Mouse (Mus musculus) hindbrain, postnatal 0 days (tissue): ENCODE data around the gene Olfr1322. TPM values are rescaled to one million over a fixed set of nuclear protein-coding genes. Genes with fewer than 3 reads are reported as not detected.

Source experiments
- ATAC-seq: fragments of 200-750 bp; cut with Nextera tagmentation; 2 replicates; pipeline ENCODE4 v1.8.0; 2017; ENCODE audit warnings: mild to moderate bottlenecking, moderate TSS enrichment, moderate library complexity
- DNase-seq: peaks from one replicate; pipeline ENCODE4 v3.0.0-alpha.2; 2015; ENCODE audit warnings: low spot score
- H3K27ac ChIP-seq: fragments of 300-500 bp; sonication (generic); 2 replicates; pipeline ENCODE4 v1.5.1; 2014; ENCODE audit warnings: mild to moderate bottlenecking
- H3K27me3 ChIP-seq: fragments of 300-500 bp; sonication (generic); 2 replicates; pipeline ENCODE4 v1.6.1; 2014; ENCODE audit warnings: low read length, mixed read lengths; ENCODE audit not compliant: insufficient read depth
- H3K36me3 ChIP-seq: fragments of 300-500 bp; sonication (generic); 2 replicates; pipeline ENCODE4 v1.6.1; 2014; ENCODE audit warnings: low read length, mixed read lengths; ENCODE audit not compliant: insufficient read depth
- H3K4me1 ChIP-seq: fragments of 300-500 bp; sonication (generic); 2 replicates; pipeline ENCODE4 v1.6.1; 2014; ENCODE audit warnings: antibody characterized with exemption, low read length, mixed read lengths; ENCODE audit not compliant: insufficient read depth
- H3K4me2 ChIP-seq: fragments of 300-500 bp; sonication (generic); 2 replicates; pipeline ENCODE4 v1.6.1; 2014; ENCODE audit warnings: low read depth, mild to moderate bottlenecking, low read length, moderate library complexity, mixed read lengths
- H3K4me3 ChIP-seq: fragments of 300-500 bp; sonication (generic); 2 replicates; pipeline ENCODE4 v1.5.1; 2014; ENCODE audit warnings: low read length
- H3K9ac ChIP-seq: fragments of 300-500 bp; sonication (generic); replicated peaks from 2 replicates; pipeline ENCODE4 v1.6.1; 2014; ENCODE audit warnings: mild to moderate bottlenecking, low read length, moderate library complexity, mixed read lengths
- H3K9me3 ChIP-seq: fragments of 300-500 bp; sonication (generic); 2 replicates; pipeline ENCODE4 v1.6.1; 2016; ENCODE audit warnings: low read length, mixed read lengths
- CTCF ChIP-seq: IDR thresholded peaks from 2 replicates; pipeline ENCODE4 v1.5.1; 2016; ENCODE audit warnings: antibody characterized with exemption, control low read depth, low read depth
- WGBS: fragments of 180-500 bp; shearing (Covaris S2); extraction: QIAGEN DNeasy Blood & Tissue Kit; methylation state at CpG from one replicate; pipeline ENCODE4 v1.1.7; 2014; 5-methylcytosine and 5-hydroxymethylcytosine counted together
- polyA plus RNA-seq: library from polyadenylated mRNA; unstranded; fragments of >200 nt; fragmentation: Nextera tagmentation; extraction: Ambion mirVana; gene quantifications from 2 replicates; pipeline ENCODE4 v1.2.1, GENCODE M21; 2015
- total RNA-seq: library from RNA; depleted of rRNA; stranded (reverse); fragments of >200 nt; gene quantifications from 2 replicates; pipeline ENCODE4 v1.2.3, GENCODE M21; 2014; rRNA removed

The Olfr1322 gene
- not detected in 2 replicates for total RNA-seq
- not detected in 2 replicates for polyA plus RNA-seq

DNA sequence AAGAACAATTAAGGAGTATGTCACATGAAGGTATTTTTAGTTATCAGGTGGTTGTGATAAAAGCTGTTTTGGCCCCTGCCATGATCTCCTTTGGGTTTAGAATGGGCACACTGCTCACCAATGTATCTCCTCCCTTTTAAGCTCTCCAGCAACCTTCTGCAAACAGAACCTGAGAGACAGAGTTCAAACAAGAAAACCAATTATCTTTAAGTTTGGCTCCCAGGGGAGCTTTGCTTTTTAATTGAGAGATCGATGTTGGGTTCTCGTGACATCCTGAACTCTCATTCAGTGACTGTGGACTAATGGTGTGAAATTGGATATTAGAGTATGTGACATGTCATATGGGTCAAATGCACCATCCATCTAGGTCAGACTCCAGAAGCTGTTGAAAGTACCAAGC is at the start of gene Olfr1322:
Gene Olfr1322 (minus strand): TSS at position 101 of the 400 bp plus-strand sequence.
- Histone ChIP-seq H3K4me1 (no peaks in the 10 kb centered on the region), H3K9ac (no peak within 1 kb of the TSS), H3K27ac (no peak within 1 kb of the TSS), H3K4me2 (no peak within 1 kb of the TSS), H3K27me3 (no peaks in the 10 kb centered on the region), H3K4me3 (no peak within 1 kb of the TSS), H3K9me3 (no peaks in the 10 kb centered on the region), H3K36me3 (no peaks in the 10 kb centered on the region)
- WGBS: 86% methylated on average over 2 of the region's 2 CpGs
- ATAC-seq (no peak), DNase-seq (no peak)
- no peak for TF ChIP-seq CTCF

DNA sequence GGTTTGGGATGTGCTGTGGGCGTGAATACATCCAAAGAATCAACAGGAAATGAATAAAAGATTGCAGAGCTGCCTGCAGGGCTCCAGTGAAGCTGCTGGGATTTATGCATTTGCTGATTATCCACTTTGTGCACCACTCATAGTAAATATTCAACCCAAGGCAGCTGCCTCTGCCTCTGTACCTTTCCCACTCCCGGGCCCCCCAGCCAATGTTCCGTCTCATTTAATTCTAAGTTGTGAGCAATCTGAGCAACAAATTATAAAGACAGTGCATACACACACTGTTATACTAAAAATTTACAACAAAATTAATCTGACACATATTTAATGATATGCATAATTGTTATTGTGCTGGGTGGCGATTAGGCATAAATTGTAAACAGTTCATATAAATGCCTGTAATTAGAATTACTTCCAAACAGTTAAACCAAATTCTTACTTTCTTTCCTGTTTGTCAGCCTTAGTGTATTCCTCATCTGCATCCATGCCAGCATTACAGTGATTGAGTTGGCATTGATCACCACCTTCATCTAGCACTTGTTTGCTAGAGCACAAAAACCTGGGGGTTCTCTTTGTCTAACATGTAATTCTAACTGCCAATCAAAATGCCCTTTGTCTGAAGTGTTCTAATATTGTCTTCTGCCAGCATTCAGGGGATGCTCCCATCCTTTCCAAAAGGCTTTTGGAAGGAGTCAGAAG is 13.5 kb downstream of the Olfr1322 start:
- H3K9ac ChIP-seq: no peak overlapping the region
- TF ChIP-seq CTCF: no peak
- no peak overlapping the region for H3K4me2 ChIP-seq
- H3K4me1 ChIP-seq: no peaks in the 10 kb centered on the region
- H3K9me3 ChIP-seq: no peaks in the 10 kb centered on the region
- WGBS: 76% methylated on average over 4 of the region's 4 CpGs
- DNase-seq (no peak), ATAC-seq (no peak)
- no peak overlapping the region for H3K4me3 ChIP-seq
- no peaks in the 10 kb centered on the region for H3K36me3 ChIP-seq
- no peak overlapping the region for H3K27ac ChIP-seq
- H3K27me3 ChIP-seq: no peaks in the 10 kb centered on the region

Other genes with a start within 250 kb of the Olfr1322 start
- not detected in 2 replicates for gene Olfr1320, start 219.2 kb downstream of the Olfr1322 start, total RNA-seq
- gene Olfr1320, start 219.2 kb downstream of the Olfr1322 start, polyA plus RNA-seq: not detected in 2 replicates
- not detected in 2 replicates for gene Olfr1321, start 156.4 kb downstream of the Olfr1322 start, total RNA-seq
- gene Olfr1321, start 156.4 kb downstream of the Olfr1322 start, polyA plus RNA-seq: not detected in 2 replicates
- gene Igsf1, start 93.7 kb downstream of the Olfr1322 start, total RNA-seq: 26.6 and 27.2 TPM in 2 replicates
- 18.1 and 20.3 TPM in 2 replicates for gene Igsf1, start 93.7 kb downstream of the Olfr1322 start, polyA plus RNA-seq
- not detected in 2 replicates for gene Olfr1323, start 127.9 kb upstream of the Olfr1322 start, total RNA-seq
- not detected in 2 replicates for gene Olfr1323, start 127.9 kb upstream of the Olfr1322 start, polyA plus RNA-seq